In genomic region chr14:15971306-15971705, GRCm38 (mm10) we compare ENCODE assay signal across 22 mouse cellular contexts.
DNase-seq lines count a peak whose midpoint lies in the region; ATAC-seq and TF ChIP-seq lines count a peak whose summit lies in the region.
"Had no signal": no experiment of that assay in that cellular context is flagged by ENCODE, and none has a peak within 500 bp of the region (broad histone marks: within the 10 kb centered on the region; RNA-seq: fewer than 3 reads in every experiment).

No protein-coding gene starts in this region.

- ATAC-seq in hindbrain, embryonic 11.5 days (ENCODE audit: low FRiP score) = 0 out of 2 replicates have a peak, but pooled peaks have one; percentile 8
- ATAC-seq in hindbrain, embryonic 16.5 days = no peak
- 0 out of 2 replicates have a peak, but pooled peaks have one; percentile 7 for ATAC-seq in hindbrain, embryonic 12.5 days (ENCODE audit: low FRiP score)
- ATAC-seq in hindbrain, embryonic 13.5 days (ENCODE audit: low FRiP score) = peak; percentile 52; the same call in 1 of the 2 replicates
- no peak for ATAC-seq in hindbrain, embryonic 14.5 days (ENCODE audit: low FRiP score)
- no peak for ATAC-seq in midbrain, embryonic 11.5 days (ENCODE audit: low FRiP score)
- no peak for ATAC-seq in midbrain, postnatal 0 days (ENCODE audit: low FRiP score)
- ATAC-seq: activated CD4-positive, CD25-positive, alpha-beta regulatory T cell, adult 4 months; CD4-positive, CD25-positive, alpha-beta regulatory T cell, adult 4 months; Patski had no signal

- no peak overlapping the region for H3K27ac ChIP-seq in hindbrain, embryonic 11.5 days (ENCODE audit: low read depth, low read length)
- no peak overlapping the region for H3K27ac ChIP-seq in hindbrain, embryonic 16.5 days (ENCODE audit: low read depth, low read length)
- H3K27ac ChIP-seq in hindbrain, embryonic 12.5 days = no peak overlapping the region
- no peak overlapping the region for H3K27ac ChIP-seq in hindbrain, embryonic 10.5 days
- H3K27ac ChIP-seq in hindbrain, embryonic 13.5 days = no peak overlapping the region
- H3K27ac ChIP-seq in hindbrain, embryonic 14.5 days = no peak overlapping the region
- H3K27ac ChIP-seq in midbrain, embryonic 11.5 days (ENCODE audit: low read depth, low read length) = no peak overlapping the region
- H3K27ac ChIP-seq in midbrain, postnatal 0 days (ENCODE audit: low read depth, low read length) = no peak overlapping the region

- H3K9me3 ChIP-seq in hindbrain, embryonic 11.5 days (ENCODE audit: control insufficient read depth, low read length) = no peaks in the 10 kb centered on the region
- no peaks in the 10 kb centered on the region for H3K9me3 ChIP-seq in hindbrain, embryonic 16.5 days (ENCODE audit: control insufficient read depth, low read length)
- no peaks in the 10 kb centered on the region for H3K9me3 ChIP-seq in hindbrain, embryonic 12.5 days (replicated peaks)
- H3K9me3 ChIP-seq in hindbrain, embryonic 10.5 days = no peaks in the 10 kb centered on the region
- H3K9me3 ChIP-seq in hindbrain, embryonic 13.5 days = 0 out of 2 replicates have a peak, but pooled peaks cover 3% of the 10 kb centered on the region
- H3K9me3 ChIP-seq in hindbrain, embryonic 14.5 days (ENCODE audit: control insufficient read depth, low read length) = no peaks in the 10 kb centered on the region
- no peaks in the 10 kb centered on the region for H3K9me3 ChIP-seq in midbrain, embryonic 11.5 days (ENCODE audit: control insufficient read depth, low read length)
- no peaks in the 10 kb centered on the region for H3K9me3 ChIP-seq in midbrain, postnatal 0 days (ENCODE audit: low read length)
- H3K9me3 ChIP-seq: G1E had no signal

- no peak overlapping the region for H3K4me3 ChIP-seq in hindbrain, embryonic 11.5 days (ENCODE audit: low read depth, low read length)
- H3K4me3 ChIP-seq in hindbrain, embryonic 16.5 days (ENCODE audit: low read length) = no peak overlapping the region
- no peak overlapping the region for H3K4me3 ChIP-seq in hindbrain, embryonic 12.5 days
- no peak overlapping the region for H3K4me3 ChIP-seq in hindbrain, embryonic 10.5 days
- no peak overlapping the region for H3K4me3 ChIP-seq in hindbrain, embryonic 13.5 days
- H3K4me3 ChIP-seq in hindbrain, embryonic 14.5 days (replicated peaks; ENCODE audit: low read length) = no peak overlapping the region
- no peak overlapping the region for H3K4me3 ChIP-seq in midbrain, embryonic 11.5 days (ENCODE audit: low read depth, low read length)
- H3K4me3 ChIP-seq in midbrain, postnatal 0 days (ENCODE audit: low read depth, low read length) = no peak overlapping the region

- no peak for TF ChIP-seq CTCF in midbrain, postnatal 0 days (IDR thresholded peaks at IDR 0.05)

- DNase-seq in hindbrain, embryonic 11.5 days (ENCODE audit: low spot score) = no peak
- no peak for DNase-seq in hindbrain, embryonic 10.5 days (ENCODE audit: low spot score)
- DNase-seq in hindbrain, embryonic 14.5 days (ENCODE audit: low spot score) = no peak
- DNase-seq in midbrain, embryonic 11.5 days (ENCODE audit: low spot score, missing footprints) = peak; percentile 78
- DNase-seq in midbrain, postnatal 0 days (ENCODE audit: low spot score) = no peak
- DNase-seq: adrenal gland, adult 2 months; adrenal gland, adult 8-10 months; adrenal gland, postnatal 10 days; adrenal gland, postnatal 14 days; adrenal gland, postnatal 25 days; adrenal gland, postnatal 36 days; B cell, adult 2 months; cerebellum, adult 11 months; cerebellum, adult 11-12 months had no signal

- no peaks in the 10 kb centered on the region for H3K4me1 ChIP-seq in hindbrain, embryonic 11.5 days (replicated peaks; ENCODE audit: control insufficient read depth, insufficient read depth, low read length)
- H3K4me1 ChIP-seq in hindbrain, embryonic 16.5 days (ENCODE audit: control insufficient read depth, insufficient read depth, low read depth, low read length) = no peaks in the 10 kb centered on the region
- peaks cover 8% of the 10 kb centered on the region for H3K4me1 ChIP-seq in hindbrain, embryonic 12.5 days
- no peaks in the 10 kb centered on the region for H3K4me1 ChIP-seq in hindbrain, embryonic 10.5 days (replicated peaks)
- H3K4me1 ChIP-seq in hindbrain, embryonic 13.5 days (replicated peaks) = peaks cover 9% of the 10 kb centered on the region; the same call in 1 of the 2 replicates
- H3K4me1 ChIP-seq in hindbrain, embryonic 14.5 days (replicated peaks; ENCODE audit: control insufficient read depth, insufficient read depth, low read length) = no peaks in the 10 kb centered on the region
- H3K4me1 ChIP-seq in midbrain, embryonic 11.5 days (ENCODE audit: control insufficient read depth, insufficient read depth, low read length) = no peaks in the 10 kb centered on the region
- H3K4me1 ChIP-seq in midbrain, postnatal 0 days (ENCODE audit: insufficient read depth, low read length) = no peaks in the 10 kb centered on the region

- no peak overlapping the region for H3K4me2 ChIP-seq in hindbrain, embryonic 11.5 days (replicated peaks; ENCODE audit: low read depth, low read length)
- no peak overlapping the region for H3K4me2 ChIP-seq in hindbrain, embryonic 16.5 days (ENCODE audit: low read length)
- no peak overlapping the region for H3K4me2 ChIP-seq in hindbrain, embryonic 12.5 days (replicated peaks)
- H3K4me2 ChIP-seq in hindbrain, embryonic 13.5 days = no peak overlapping the region
- no peak overlapping the region for H3K4me2 ChIP-seq in hindbrain, embryonic 14.5 days (replicated peaks)
- no peak overlapping the region for H3K4me2 ChIP-seq in midbrain, embryonic 11.5 days
- H3K4me2 ChIP-seq in midbrain, postnatal 0 days (ENCODE audit: low read depth, low read length, poor library complexity, severe bottlenecking) = no peak overlapping the region

- no peaks in the 10 kb centered on the region for H3K27me3 ChIP-seq in hindbrain, embryonic 11.5 days (ENCODE audit: control insufficient read depth, insufficient read depth, low read length)
- H3K27me3 ChIP-seq in hindbrain, embryonic 16.5 days (replicated peaks; ENCODE audit: control insufficient read depth, insufficient read depth, low read length) = no peaks in the 10 kb centered on the region
- H3K27me3 ChIP-seq in hindbrain, embryonic 12.5 days = no peaks in the 10 kb centered on the region
- H3K27me3 ChIP-seq in hindbrain, embryonic 10.5 days (ENCODE audit: insufficient read depth, poor library complexity, severe bottlenecking) = no peaks in the 10 kb centered on the region
- no peaks in the 10 kb centered on the region for H3K27me3 ChIP-seq in hindbrain, embryonic 13.5 days
- no peaks in the 10 kb centered on the region for H3K27me3 ChIP-seq in hindbrain, embryonic 14.5 days (ENCODE audit: control insufficient read depth, insufficient read depth, low read length)
- no peaks in the 10 kb centered on the region for H3K27me3 ChIP-seq in midbrain, embryonic 11.5 days (ENCODE audit: control insufficient read depth, insufficient read depth, low read length)
- H3K27me3 ChIP-seq in midbrain, postnatal 0 days (ENCODE audit: insufficient read depth, low read length) = no peaks in the 10 kb centered on the region
- H3K27me3 ChIP-seq: CH12.LX, Patski had no signal

- no peak overlapping the region for H3K9ac ChIP-seq in hindbrain, embryonic 11.5 days (ENCODE audit: low read depth, low read length)
- H3K9ac ChIP-seq in hindbrain, embryonic 16.5 days (ENCODE audit: low read depth, low read length) = no peak overlapping the region
- H3K9ac ChIP-seq in hindbrain, embryonic 12.5 days = no peak overlapping the region
- H3K9ac ChIP-seq in hindbrain, embryonic 13.5 days = no peak overlapping the region
- H3K9ac ChIP-seq in hindbrain, embryonic 14.5 days = no peak overlapping the region
- no peak overlapping the region for H3K9ac ChIP-seq in midbrain, embryonic 11.5 days (ENCODE audit: low read length)
- no peak overlapping the region for H3K9ac ChIP-seq in midbrain, postnatal 0 days (replicated peaks; ENCODE audit: low read length, poor library complexity, severe bottlenecking)

- H3K36me3 ChIP-seq in hindbrain, embryonic 11.5 days (ENCODE audit: control insufficient read depth, insufficient read depth, low read length) = no peaks in the 10 kb centered on the region
- H3K36me3 ChIP-seq in hindbrain, embryonic 16.5 days (ENCODE audit: control insufficient read depth, insufficient read depth, low read length) = no peaks in the 10 kb centered on the region
- H3K36me3 ChIP-seq in hindbrain, embryonic 12.5 days = no peaks in the 10 kb centered on the region
- H3K36me3 ChIP-seq in hindbrain, embryonic 10.5 days = no peaks in the 10 kb centered on the region
- no peaks in the 10 kb centered on the region for H3K36me3 ChIP-seq in hindbrain, embryonic 13.5 days
- H3K36me3 ChIP-seq in hindbrain, embryonic 14.5 days (replicated peaks; ENCODE audit: control insufficient read depth, insufficient read depth) = no peaks in the 10 kb centered on the region
- no peaks in the 10 kb centered on the region for H3K36me3 ChIP-seq in midbrain, embryonic 11.5 days (ENCODE audit: control insufficient read depth, insufficient read depth, low read length)
- H3K36me3 ChIP-seq in midbrain, postnatal 0 days (ENCODE audit: insufficient read depth, low read length) = no peaks in the 10 kb centered on the region
- H3K36me3 ChIP-seq: G1E had no signal

Comparison
In these comparisons a context has a peak if more than half of its experiments do, and no peak if none do; other contexts are left out.
1. ATAC-seq: peak in hindbrain, embryonic 11.5 days (single experiment), hindbrain, embryonic 12.5 days (single experiment) and hindbrain, embryonic 13.5 days (single experiment); none in hindbrain, embryonic 16.5 days (single experiment), hindbrain, embryonic 14.5 days (single experiment), midbrain, embryonic 11.5 days (single experiment) and midbrain, postnatal 0 days (single experiment).